Mouse (Mus musculus) left cerebral cortex, postnatal 10 days (tissue): Measurements from ENCODE around the gene Scai. TPM values are rescaled to one million over a fixed set of nuclear protein-coding genes. Genes with fewer than 3 reads are reported as not detected.
"Not testable (repeated sequence)": the region's sequence is repeated elsewhere in the genome, so short reads cannot be mapped to it uniquely, and the experiment has no call there.

Experiments
- DNase-seq, 2 experiments: peaks; one replicate each; pipeline ENCODE4 v3.0.0; 2021 to 2022; ENCODE audit warnings: low spot score in 2 of 2, mixed read lengths in 1 of 2; ENCODE audit errors: extremely low spot score in 1 of 2
- intact Hi-C: fragments of 180-260 bp; cut with DNase I; formaldehyde crosslinking; loops from one replicate; pipeline ENCODE4 v1.15.1; 2025
- total RNA-seq, 2 experiments: library from RNA; stranded (reverse); gene quantifications; 2 replicates each; pipeline ENCODE4 v1.2.3; 2021

The Scai gene
- 10 to 100 TPM; 78.7 to 88.5 TPM for total RNA-seq

GRCm38 (mm10) chr2:39190561-39191056, at the start of gene Scai:
TSS of gene Scai (minus strand) at chr2:39190734.
- intact Hi-C loops, result loop anchor here (10.0 kb wide), 1 partner anchor 126 kb away; the partner anchor contains the start of gene Golga1
- DNase-seq, result peak; percentile 98 to 99

- DNase-seq, result no peak
- intact Hi-C loops, result no loop called here
Observed at GRCm38 (mm10) chr2:39226731-39227130, 36.2 kb upstream of the Scai start.

- intact Hi-C loops, result no loop called here
- DNase-seq, result peak; percentile 95 to 97
Observed at GRCm38 (mm10) chr2:39226019-39226640, 35.6 kb upstream of the Scai start, which contains the start of gene Ppp6c. TSS of gene Ppp6c (minus strand) at chr2:39226451.

- intact Hi-C loops, result not testable (repeated sequence)
- peak in 1 of 2 experiments; percentile 33 for DNase-seq
Observed at GRCm38 (mm10) chr2:39225331-39226018, 34.9 kb upstream of the Scai start.

- intact Hi-C loops, result no loop called here
- DNase-seq, result no peak
Observed at GRCm38 (mm10) chr2:39224621-39225020, 34.1 kb upstream of the Scai start.

GRCm38 (mm10) chr2:39220010-39220409, 29.5 kb upstream of the Scai start:
- intact Hi-C loops, result no loop called here
- no peak for DNase-seq

- no peak for DNase-seq
- intact Hi-C loops, result no loop called here
Observed at GRCm38 (mm10) chr2:39219034-39219433, 28.5 kb upstream of the Scai start.

GRCm38 (mm10) chr2:39217150-39217549, 26.6 kb upstream of the Scai start:
- DNase-seq, result no peak
- intact Hi-C loops, result no loop called here

- DNase-seq, result no peak
- intact Hi-C loops, result no loop called here
Observed at GRCm38 (mm10) chr2:39210738-39211137, 20.2 kb upstream of the Scai start.

GRCm38 (mm10) chr2:39203359-39203758, 12.8 kb upstream of the Scai start:
- intact Hi-C loops, result no loop called here
- DNase-seq, result no peak

- intact Hi-C loops, result loop anchor here (10.0 kb wide), 1 partner anchor 130 kb away; the partner anchor contains the start of gene Golga1
- no peak for DNase-seq
Observed at GRCm38 (mm10) chr2:39194809-39195208, 4.3 kb upstream of the Scai start.

- intact Hi-C loops, result loop anchor here (5.0 to 10.0 kb wide), 2 partner anchors 63 to 125 kb away; partner anchors contain the start of gene Golga1
- DNase-seq, result peak in 1 of 2 experiments; percentile 78
Observed at GRCm38 (mm10) chr2:39189961-39190560, 473 bp downstream of the Scai start.

- intact Hi-C loops, result loop anchor here (5.0 kb wide), 1 partner anchor 59 kb away; no protein-coding TSS in a partner anchor
- no peak for DNase-seq
Observed at GRCm38 (mm10) chr2:39185942-39186341, 4.6 kb downstream of the Scai start.

GRCm38 (mm10) chr2:39183587-39183986, 6.9 kb downstream of the Scai start:
- DNase-seq, result no peak
- intact Hi-C loops, result no loop called here

- no peak for DNase-seq
- intact Hi-C loops, result no loop called here
Observed at GRCm38 (mm10) chr2:39160996-39161395, 29.5 kb downstream of the Scai start.

- intact Hi-C loops, result no loop called here
- DNase-seq, result no peak
Observed at GRCm38 (mm10) chr2:39157916-39158315, 32.6 kb downstream of the Scai start.

GRCm38 (mm10) chr2:39156821-39157220, 33.7 kb downstream of the Scai start:
- intact Hi-C loops, result no loop called here
- no peak for DNase-seq

- intact Hi-C loops, result no loop called here
- DNase-seq, result no peak
Observed at GRCm38 (mm10) chr2:39150943-39151342, 39.6 kb downstream of the Scai start.

GRCm38 (mm10) chr2:39148075-39148474, 42.5 kb downstream of the Scai start:
- DNase-seq, result no peak
- intact Hi-C loops, result no loop called here

- intact Hi-C loops, result no loop called here
- DNase-seq, result no peak
Observed at GRCm38 (mm10) chr2:39146469-39146868, 44.1 kb downstream of the Scai start.
